Mouse (Mus musculus) kidney, adult 2 months (tissue): ENCODE data around the gene Nos1.

Experiments used
- CTCF ChIP-seq: fragments of 200-500 bp; conservative IDR thresholded peaks from 2 replicates; pipeline ENCODE4 v1.5.1; 2011; ENCODE audit warnings: low read depth, mild to moderate bottlenecking, control low read depth, low read length, moderate library complexity, mixed read lengths; ENCODE audit not compliant: insufficient read depth, insufficient read length
- POLR2A ChIP-seq: fragments of 200-500 bp; IDR thresholded peaks from one replicate; pipeline ENCODE4 v1.6.1; 2011; ENCODE audit warnings: low read depth, low read length, control low read depth

DNA sequence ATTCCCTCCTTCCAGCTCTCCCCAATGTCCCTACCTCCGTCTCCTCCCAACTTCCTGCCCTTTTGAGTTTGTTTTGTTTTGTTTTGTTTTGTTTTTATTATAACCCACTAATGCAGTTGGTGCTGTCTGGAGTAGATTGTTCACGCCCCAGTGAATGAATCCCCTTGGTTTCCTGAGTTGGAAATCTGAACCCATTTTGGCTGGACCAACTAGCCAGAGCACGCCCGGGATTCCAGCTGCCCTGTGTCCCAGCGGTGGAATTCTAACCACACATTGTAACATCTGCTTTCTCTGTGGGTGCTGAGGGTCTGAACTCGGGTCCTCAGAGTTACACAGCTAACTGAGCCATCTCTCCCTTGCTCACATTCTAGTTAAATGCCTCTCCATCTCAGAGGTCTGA is 108.1 kb downstream of the Nos1 start:
- TF ChIP-seq CTCF (no peak), POLR2A (no peak)
